Mouse (Mus musculus): ENCODE results near the gene Ciao2a.

- TF ChIP-seq CTCF (IDR thresholded peaks at IDR 0.05), result no peak
- no peak for TF ChIP-seq POLR2A (IDR thresholded peaks at IDR 0.05; ENCODE audit: insufficient read depth, low read depth, low read length)
- TF ChIP-seq EP300 (IDR thresholded peaks at IDR 0.05; ENCODE audit: insufficient read depth, low read depth, low read length), result no peak
These were observed 21.8 kb upstream of the Ciao2a start for GRCm38 (mm10) chr9:66104601-66105000.
